Mouse (Mus musculus) neural tube, embryonic 15.5 days (tissue): Measurements from ENCODE around the gene Fbxo9. TPM values are rescaled to one million over a fixed set of nuclear protein-coding genes. Genes with fewer than 3 reads are reported as not detected.

ENCODE experiments used
- ATAC-seq: fragments of 200-750 bp; cut with Nextera tagmentation; 2 replicates; pipeline ENCODE4 v1.8.0; 2017; ENCODE audit warnings: mild to moderate bottlenecking, moderate TSS enrichment, moderate library complexity; ENCODE audit not compliant: low FRiP score
- H3K27ac ChIP-seq: fragments of 300-500 bp; sonication (generic); replicated peaks from 2 replicates; pipeline ENCODE4 v1.5.1; 2015; ENCODE audit warnings: mild to moderate bottlenecking, inconsistent platforms
- H3K27me3 ChIP-seq: fragments of 300-500 bp; sonication (generic); replicated peaks from 2 replicates; pipeline ENCODE4 v1.6.1; 2015; ENCODE audit warnings: inconsistent platforms
- H3K36me3 ChIP-seq: fragments of 300-500 bp; sonication (generic); 2 replicates; pipeline ENCODE4 v1.6.1; 2015; ENCODE audit warnings: inconsistent platforms
- H3K4me1 ChIP-seq: fragments of 300-500 bp; sonication (generic); 2 replicates; pipeline ENCODE4 v1.6.1; 2015; ENCODE audit warnings: inconsistent platforms
- H3K4me2 ChIP-seq: fragments of 300-500 bp; sonication (generic); 2 replicates; pipeline ENCODE4 v1.6.1; 2015; ENCODE audit warnings: inconsistent platforms, mild to moderate bottlenecking, moderate library complexity
- H3K4me3 ChIP-seq: fragments of 300-500 bp; sonication (generic); replicated peaks from 2 replicates; pipeline ENCODE4 v1.5.1; 2015; ENCODE audit warnings: mild to moderate bottlenecking, inconsistent platforms
- H3K9ac ChIP-seq: fragments of 300-500 bp; sonication (generic); replicated peaks from 2 replicates; pipeline ENCODE4 v1.6.1; 2015; ENCODE audit warnings: mild to moderate bottlenecking, inconsistent platforms
- H3K9me3 ChIP-seq: fragments of 300-500 bp; sonication (generic); replicated peaks from 2 replicates; pipeline ENCODE4 v1.6.1; 2016; ENCODE audit warnings: inconsistent platforms
- WGBS: fragments of 180-500 bp; shearing (Covaris S2); methylation state at CpG from one replicate; pipeline ENCODE4 v1.1.7; 2015; ENCODE audit warnings: mixed read lengths; 5-methylcytosine and 5-hydroxymethylcytosine counted together
- polyA plus RNA-seq: library from polyadenylated mRNA; unstranded; fragments of >200 nt; fragmentation: Nextera tagmentation; extraction: Ambion mirVana; gene quantifications from 2 replicates; pipeline ENCODE4 v1.2.1, GENCODE M21; 2015

The Fbxo9 gene
- polyA plus RNA-seq, 1 experiment from 2014 or later, result 90.9 TPM

DNA sequence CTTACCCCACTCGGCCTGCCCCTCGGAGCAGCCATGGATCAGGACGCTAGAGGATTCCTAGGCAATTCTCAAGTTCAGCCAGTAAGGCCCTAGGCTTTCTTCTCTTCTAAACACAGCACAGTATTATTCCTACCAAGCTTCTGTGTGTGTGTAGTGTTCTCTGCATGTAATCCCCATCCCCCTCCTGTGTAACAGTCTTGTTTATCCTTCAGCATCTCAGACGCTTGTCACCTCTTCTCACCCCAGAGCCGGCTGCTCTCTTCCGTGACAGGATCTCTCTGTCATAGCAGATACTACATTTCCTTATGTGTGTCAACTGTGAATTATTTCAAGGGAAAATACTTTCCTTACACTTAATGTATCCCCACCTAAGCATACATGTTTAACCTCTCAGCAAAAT lies 17.1 kb upstream of the Fbxo9 start:
- Histone ChIP-seq H3K36me3 (peaks cover 7% of the 10 kb centered on the region; the same call in 1 of the 2 replicates), H3K4me1 (peaks cover 19% of the 10 kb centered on the region), H3K9ac (0 out of 2 replicates have a peak overlapping the region, but pooled peaks have one; percentile 14), H3K27ac (peak overlapping the region; percentile 48), H3K4me2 (no peak overlapping the region), H3K4me3 (no peak overlapping the region), H3K9me3 (no peaks in the 10 kb centered on the region), H3K27me3 (no peaks in the 10 kb centered on the region)
- ATAC-seq, result 0 out of 2 replicates have a peak, but pooled peaks have one; percentile 22
- 59% methylated on average over 6 of the region's 6 CpGs for WGBS

DNA sequence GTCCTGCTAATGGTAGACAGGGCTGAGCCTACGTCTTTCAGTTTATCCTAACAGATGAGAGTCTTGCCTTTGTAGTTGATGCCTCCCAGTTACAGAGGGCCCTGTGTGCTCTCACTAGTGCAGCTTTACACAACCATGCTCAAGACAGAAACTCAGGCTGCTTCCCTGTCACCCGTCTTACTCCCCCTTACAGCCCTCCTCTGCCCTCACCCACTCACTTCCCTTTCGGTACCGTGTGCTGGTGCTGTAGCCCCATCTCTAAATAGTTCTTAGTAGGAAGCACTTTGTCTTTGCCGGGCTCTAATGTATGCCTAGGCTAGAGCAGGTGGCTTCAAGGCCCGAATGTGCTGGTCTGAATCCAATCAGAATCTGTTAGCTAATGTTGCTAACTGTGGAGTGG lies 15.4 kb upstream of the Fbxo9 start:
- Histone ChIP-seq H3K27me3 (no peaks in the 10 kb centered on the region), H3K9ac (no peak overlapping the region), H3K27ac (no peak overlapping the region), H3K4me3 (no peak overlapping the region), H3K4me1 (peaks cover 19% of the 10 kb centered on the region), H3K9me3 (no peaks in the 10 kb centered on the region), H3K36me3 (0 out of 2 replicates have a peak, but pooled peaks cover 4% of the 10 kb centered on the region), H3K4me2 (no peak overlapping the region)
- WGBS, result 85% methylated on average over 6 of the region's 6 CpGs
- ATAC-seq, result no peak

GRCm38 (mm10) chr9:78122939-78123712 lies 14.3 kb upstream of the Fbxo9 start:
- ATAC-seq, result no peak
- 96% methylated on average over 7 of the region's 7 CpGs for WGBS
- 0 out of 2 replicates have a peak, but pooled peaks cover 4% of the 10 kb centered on the region for H3K36me3 ChIP-seq
- H3K27ac ChIP-seq, result no peak overlapping the region
- no peak overlapping the region for H3K4me2 ChIP-seq
- no peaks in the 10 kb centered on the region for H3K27me3 ChIP-seq
- H3K4me3 ChIP-seq, result no peak overlapping the region
- peaks cover 15% of the 10 kb centered on the region for H3K4me1 ChIP-seq
- H3K9me3 ChIP-seq, result no peaks in the 10 kb centered on the region
- no peak overlapping the region for H3K9ac ChIP-seq

GRCm38 (mm10) chr9:78121985-78122384 lies 13.1 kb upstream of the Fbxo9 start:
- Histone ChIP-seq H3K4me1 (peaks cover 15% of the 10 kb centered on the region), H3K27me3 (no peaks in the 10 kb centered on the region), H3K9me3 (no peaks in the 10 kb centered on the region), H3K4me2 (no peak overlapping the region), H3K4me3 (no peak overlapping the region), H3K36me3 (0 out of 2 replicates have a peak, but pooled peaks cover 4% of the 10 kb centered on the region), H3K9ac (no peak overlapping the region), H3K27ac (no peak overlapping the region)
- WGBS, result 89% methylated on average over 6 of the region's 6 CpGs
- ATAC-seq, result no peak

DNA sequence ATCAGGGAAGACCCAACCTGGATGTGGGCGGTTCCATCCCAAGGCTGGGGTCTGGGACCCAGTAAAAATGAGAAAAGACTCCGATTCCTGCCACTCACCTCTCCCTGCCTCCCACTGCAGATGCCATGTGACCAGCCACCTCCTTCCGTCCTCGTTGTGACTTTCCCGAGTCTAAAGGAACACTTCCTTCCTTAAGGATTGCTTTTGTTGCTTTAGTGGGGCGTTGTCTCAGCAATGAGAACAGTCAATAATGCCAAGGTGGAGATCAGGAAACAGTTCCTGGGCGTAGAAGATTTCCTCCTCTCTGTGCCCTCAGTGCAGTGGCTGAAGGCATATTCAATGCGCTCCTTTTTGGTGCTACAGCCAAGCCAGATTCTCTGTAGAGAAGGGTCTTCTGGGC lies 12.5 kb upstream of the Fbxo9 start:
- H3K4me1 ChIP-seq, result peaks cover 8% of the 10 kb centered on the region
- no peak overlapping the region; the same call in 1 of the 2 replicates for H3K27ac ChIP-seq
- 0 out of 2 replicates have a peak, but pooled peaks cover 4% of the 10 kb centered on the region for H3K36me3 ChIP-seq
- H3K27me3 ChIP-seq, result no peaks in the 10 kb centered on the region
- no peak overlapping the region for H3K4me3 ChIP-seq
- H3K9ac ChIP-seq, result no peak overlapping the region
- 91% methylated on average over 8 of the region's 8 CpGs for WGBS
- ATAC-seq, result no peak
- H3K4me2 ChIP-seq, result no peak overlapping the region
- H3K9me3 ChIP-seq, result no peaks in the 10 kb centered on the region

GRCm38 (mm10) chr9:78117690-78118089 lies 8.8 kb upstream of the Fbxo9 start:
- Histone ChIP-seq H3K4me1 (peaks cover 23% of the 10 kb centered on the region), H3K27me3 (no peaks in the 10 kb centered on the region), H3K9ac (no peak overlapping the region), H3K4me3 (no peak overlapping the region), H3K9me3 (no peaks in the 10 kb centered on the region), H3K36me3 (0 out of 2 replicates have a peak, but pooled peaks cover 4% of the 10 kb centered on the region), H3K4me2 (no peak overlapping the region), H3K27ac (no peak overlapping the region)
- no peak for ATAC-seq
- WGBS, result 98% methylated on average over 2 of the region's 2 CpGs

GRCm38 (mm10) chr9:78115746-78116145 lies 6.9 kb upstream of the Fbxo9 start:
- no peak for ATAC-seq
- no peaks in the 10 kb centered on the region for H3K27me3 ChIP-seq
- no peaks in the 10 kb centered on the region for H3K36me3 ChIP-seq
- no peak overlapping the region for H3K27ac ChIP-seq
- H3K4me3 ChIP-seq, result 0 out of 2 replicates have a peak overlapping the region, but pooled peaks have one; percentile 72
- H3K4me2 ChIP-seq, result peak overlapping the region; percentile 69
- peaks cover 24% of the 10 kb centered on the region for H3K4me1 ChIP-seq
- no peaks in the 10 kb centered on the region for H3K9me3 ChIP-seq
- no peak overlapping the region for H3K9ac ChIP-seq
- WGBS, result 78% methylated on average over 9 of the region's 9 CpGs

DNA sequence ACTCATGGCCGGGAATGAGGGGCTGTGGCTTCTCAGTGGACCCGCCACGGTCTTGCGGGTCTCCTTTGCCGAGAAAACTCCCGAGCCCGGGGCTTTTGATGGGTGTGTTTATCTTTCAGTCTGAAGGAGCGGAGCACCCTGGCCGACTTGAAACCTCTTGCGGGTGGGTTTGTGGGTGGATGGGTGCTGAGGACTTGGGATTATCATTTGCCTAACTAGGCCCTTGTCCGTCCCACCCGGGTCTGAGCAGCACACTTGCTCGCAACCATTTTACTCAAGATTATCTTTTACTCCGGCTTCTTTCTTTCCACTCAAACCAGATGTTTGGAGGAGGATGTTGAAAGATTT lies 4.6 kb upstream of the Fbxo9 start:
- Histone ChIP-seq H3K9me3 (no peaks in the 10 kb centered on the region), H3K36me3 (no peaks in the 10 kb centered on the region), H3K4me2 (peak overlapping the region; percentile 69), H3K4me1 (peaks cover 30% of the 10 kb centered on the region), H3K9ac (peak overlapping the region; percentile 83), H3K4me3 (peak overlapping the region; percentile 72), H3K27ac (peak overlapping the region; percentile 92), H3K27me3 (no peaks in the 10 kb centered on the region)
- peak; percentile 26 for ATAC-seq
- under 1% methylated on average over 14 of the region's 14 CpGs for WGBS

- Histone ChIP-seq H3K4me2 (peak overlapping the region; percentile 69), H3K27ac (peak overlapping the region; percentile 92), H3K9ac (peak overlapping the region; percentile 83), H3K4me1 (peaks cover 30% of the 10 kb centered on the region), H3K9me3 (no peaks in the 10 kb centered on the region), H3K4me3 (peak overlapping the region; percentile 72), H3K36me3 (no peaks in the 10 kb centered on the region), H3K27me3 (no peaks in the 10 kb centered on the region)
- WGBS, result 2% methylated on average over 47 of the region's 47 CpGs
- peak; percentile 84 for ATAC-seq
Observed at GRCm38 (mm10) chr9:78112770-78113537, 4.1 kb upstream of the Fbxo9 start.

DNA sequence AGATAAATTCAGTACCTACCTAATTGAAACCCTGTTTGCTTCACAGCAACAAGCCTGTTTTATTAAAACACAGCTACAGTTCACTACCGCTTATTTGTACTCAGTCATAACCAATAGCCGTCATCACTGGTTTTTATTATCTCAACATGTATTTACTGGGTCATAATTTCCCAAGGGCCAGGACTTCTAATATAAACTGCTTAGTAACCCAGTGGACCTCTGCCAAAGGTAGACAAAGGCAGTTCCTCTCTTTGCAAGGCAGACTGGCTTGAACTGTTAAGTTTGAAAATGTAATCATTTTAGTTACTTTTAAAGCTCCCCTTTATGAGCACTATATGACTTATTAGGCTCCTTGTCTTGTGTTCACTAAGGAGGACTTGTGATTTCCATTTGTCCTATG lies 2.6 kb upstream of the Fbxo9 start:
- no peak for ATAC-seq
- Histone ChIP-seq H3K27ac (no peak overlapping the region), H3K9ac (no peak overlapping the region), H3K4me1 (peaks cover 44% of the 10 kb centered on the region), H3K4me3 (no peak overlapping the region), H3K4me2 (no peak overlapping the region), H3K36me3 (no peaks in the 10 kb centered on the region), H3K27me3 (no peaks in the 10 kb centered on the region), H3K9me3 (no peaks in the 10 kb centered on the region)
- WGBS, result 76% methylated on average over 2 of the region's 2 CpGs

- Histone ChIP-seq H3K4me1 (peaks cover 37% of the 10 kb centered on the region), H3K36me3 (no peaks in the 10 kb centered on the region), H3K27me3 (no peaks in the 10 kb centered on the region), H3K4me2 (peak overlapping the region; percentile 86), H3K9ac (0 out of 2 replicates have a peak overlapping the region, but pooled peaks have one; percentile 22), H3K4me3 (peak overlapping the region; percentile 92), H3K9me3 (no peaks in the 10 kb centered on the region), H3K27ac (no peak overlapping the region)
- WGBS, result 60% methylated on average over 5 of the region's 5 CpGs
- no peak for ATAC-seq
Observed at GRCm38 (mm10) chr9:78109656-78110055, 791 bp upstream of the Fbxo9 start.
